Mouse (Mus musculus) neural tube, embryonic 13.5 days (tissue): ENCODE measurements around the gene Acoxl. TPM values are rescaled to one million over a fixed set of nuclear protein-coding genes. Genes with fewer than 3 reads are reported as not detected.

Experiments
- ATAC-seq: fragments of 200-750 bp; cut with Nextera tagmentation; 2 replicates; pipeline ENCODE4 v1.8.0; 2017; ENCODE audit warnings: low read depth, mild to moderate bottlenecking, moderate TSS enrichment, moderate library complexity
- H3K27ac ChIP-seq: fragments of 300-500 bp; sonication (generic); replicated peaks from 2 replicates; pipeline ENCODE4 v1.5.1; 2015; ENCODE audit warnings: moderate library complexity, mild to moderate bottlenecking, inconsistent platforms
- H3K27me3 ChIP-seq: fragments of 300-500 bp; sonication (generic); 2 replicates; pipeline ENCODE4 v1.6.1; 2015; ENCODE audit warnings: mild to moderate bottlenecking, inconsistent platforms
- H3K36me3 ChIP-seq: fragments of 300-500 bp; sonication (generic); 2 replicates; pipeline ENCODE4 v1.6.1; 2015; ENCODE audit warnings: mild to moderate bottlenecking, inconsistent platforms
- H3K4me1 ChIP-seq: fragments of 300-500 bp; sonication (generic); replicated peaks from 2 replicates; pipeline ENCODE4 v1.6.1; 2015; ENCODE audit warnings: inconsistent platforms
- H3K4me2 ChIP-seq: fragments of 300-500 bp; sonication (generic); 2 replicates; pipeline ENCODE4 v1.6.1; 2015; ENCODE audit warnings: inconsistent platforms, mild to moderate bottlenecking, moderate library complexity
- H3K4me3 ChIP-seq: fragments of 300-500 bp; sonication (generic); 2 replicates; pipeline ENCODE4 v1.5.1; 2015; ENCODE audit warnings: mild to moderate bottlenecking, inconsistent platforms
- H3K9ac ChIP-seq: fragments of 300-500 bp; sonication (generic); 2 replicates; pipeline ENCODE4 v1.6.1; 2015; ENCODE audit warnings: moderate library complexity, mild to moderate bottlenecking, inconsistent platforms
- H3K9me3 ChIP-seq: fragments of 300-500 bp; sonication (generic); 2 replicates; pipeline ENCODE4 v1.6.1; 2016; ENCODE audit warnings: inconsistent platforms
- WGBS: fragments of 180-500 bp; shearing (Covaris S2); methylation state at CpG from one replicate; pipeline ENCODE4 v1.1.7; 2015; 5-methylcytosine and 5-hydroxymethylcytosine counted together
- polyA plus RNA-seq: library from polyadenylated mRNA; unstranded; fragments of >200 nt; fragmentation: Nextera tagmentation; extraction: Ambion mirVana; gene quantifications from 2 replicates; pipeline ENCODE4 v1.2.1, GENCODE M21; 2015

Acoxl gene
- polyA plus RNA-seq, 1 experiment from 2014 or later = 0.20 TPM

DNA sequence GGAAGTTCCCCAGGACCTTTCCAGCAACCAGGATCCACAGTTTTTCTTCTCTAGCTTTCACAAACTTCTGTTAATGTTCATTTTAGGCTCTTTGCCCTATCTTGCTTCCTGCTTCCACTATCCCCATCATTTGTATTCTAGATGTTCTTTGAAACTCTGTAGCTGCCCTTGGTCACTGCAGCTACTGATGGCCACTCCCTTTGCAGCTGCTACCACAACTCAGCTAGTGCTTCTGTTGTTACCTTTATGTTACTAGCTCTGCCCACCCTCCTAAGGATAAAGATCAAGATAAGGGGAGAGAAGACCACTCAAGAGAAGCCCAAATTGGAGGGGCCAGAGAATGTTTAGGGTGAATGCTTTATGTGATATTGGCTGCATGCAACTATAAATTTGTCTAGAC is 7.3 kb downstream of the Acoxl start:
- Histone ChIP-seq H3K4me2 (no peak overlapping the region), H3K4me1 (no peaks in the 10 kb centered on the region), H3K4me3 (no peak overlapping the region), H3K9me3 (no peaks in the 10 kb centered on the region), H3K36me3 (no peaks in the 10 kb centered on the region), H3K9ac (no peak overlapping the region), H3K27me3 (no peaks in the 10 kb centered on the region), H3K27ac (no peak overlapping the region)
- no peak for ATAC-seq

DNA sequence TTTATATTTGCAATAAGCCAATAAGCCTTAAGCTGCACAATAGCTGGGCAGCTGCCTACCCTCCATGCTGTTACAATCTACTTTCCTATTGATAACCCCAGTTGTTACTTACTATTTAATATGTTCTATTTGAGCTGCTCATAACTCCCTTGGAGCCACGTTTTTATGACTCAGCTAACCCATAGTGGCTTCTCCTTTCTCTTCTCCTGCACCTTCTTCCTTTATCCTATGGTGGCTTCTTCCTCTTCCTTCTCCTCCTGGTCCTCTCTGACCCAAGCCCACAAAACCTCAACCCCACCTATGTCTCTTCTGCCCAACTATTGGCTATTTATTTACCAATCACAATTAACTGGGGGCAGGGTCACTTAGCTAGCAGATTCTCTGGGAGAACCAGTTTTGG is 7.9 kb downstream of the Acoxl start:
- WGBS = 25% methylated on average over 1 of the region's 1 CpGs
- Histone ChIP-seq H3K27ac (no peak overlapping the region), H3K4me1 (no peaks in the 10 kb centered on the region), H3K9me3 (no peaks in the 10 kb centered on the region), H3K4me3 (no peak overlapping the region), H3K4me2 (no peak overlapping the region), H3K36me3 (no peaks in the 10 kb centered on the region), H3K27me3 (no peaks in the 10 kb centered on the region), H3K9ac (no peak overlapping the region)
- no peak for ATAC-seq

DNA sequence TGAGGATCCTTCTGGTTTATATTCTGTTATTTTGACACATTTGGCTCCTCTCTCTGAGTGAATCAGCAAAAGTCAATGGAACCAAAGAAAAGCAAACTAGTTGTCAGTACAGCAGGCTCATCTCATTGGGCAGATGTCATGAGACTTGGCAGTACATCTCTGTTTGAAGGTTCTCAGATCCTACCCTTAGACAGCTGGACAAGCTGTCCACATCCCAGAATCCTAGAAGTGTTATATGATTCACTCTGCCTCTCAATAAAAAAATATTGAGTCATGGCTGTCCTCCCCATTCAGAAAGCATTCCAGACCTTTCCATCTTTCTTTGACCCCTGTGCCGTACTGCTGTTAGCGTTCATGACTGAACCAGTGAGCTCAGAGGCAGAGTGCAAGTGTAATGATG is 11.7 kb downstream of the Acoxl start:
- no peak overlapping the region for H3K9ac ChIP-seq
- no peak overlapping the region for H3K4me3 ChIP-seq
- no peak overlapping the region for H3K4me2 ChIP-seq
- no peaks in the 10 kb centered on the region for H3K9me3 ChIP-seq
- no peaks in the 10 kb centered on the region for H3K4me1 ChIP-seq
- H3K36me3 ChIP-seq = no peaks in the 10 kb centered on the region
- no peaks in the 10 kb centered on the region for H3K27me3 ChIP-seq
- no peak overlapping the region for H3K27ac ChIP-seq
- no peak for ATAC-seq
- 87% methylated on average over 2 of the region's 2 CpGs for WGBS

DNA sequence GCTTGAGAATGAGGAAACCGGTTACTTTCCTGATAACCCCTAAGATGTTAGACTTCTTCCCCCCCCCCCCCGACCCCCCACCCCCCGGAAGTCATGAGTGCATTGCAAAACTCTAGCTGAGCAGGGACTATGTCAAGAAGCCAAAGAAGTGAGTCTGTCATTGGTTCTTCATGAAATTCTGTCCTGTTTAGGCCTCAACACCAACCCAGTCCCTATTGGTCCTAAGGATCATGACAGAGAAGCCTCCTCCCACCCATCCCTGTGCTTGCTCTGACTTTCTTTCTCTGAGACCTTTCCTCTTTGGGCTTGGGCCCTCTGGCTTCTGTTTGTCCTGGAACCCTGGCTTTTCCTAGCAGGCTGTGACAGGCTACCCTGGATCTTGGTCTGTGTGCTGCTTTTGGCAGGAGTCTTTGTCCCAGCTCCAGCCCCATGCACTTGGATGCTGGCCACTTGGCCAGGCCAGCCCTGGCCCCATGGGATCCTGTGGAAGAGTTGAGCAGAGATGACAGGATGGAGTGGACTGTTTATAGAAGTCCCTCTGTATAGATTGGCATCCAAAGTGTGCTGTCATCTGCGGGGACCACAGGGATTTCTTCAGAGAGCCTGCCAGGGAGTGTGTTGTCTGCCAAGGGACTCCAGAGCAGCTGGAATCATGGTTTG is 15.8 kb downstream of the Acoxl start:
- no peak for ATAC-seq
- Histone ChIP-seq H3K27ac (no peak overlapping the region), H3K27me3 (no peaks in the 10 kb centered on the region), H3K36me3 (no peaks in the 10 kb centered on the region), H3K4me2 (no peak overlapping the region), H3K4me3 (no peak overlapping the region), H3K4me1 (no peaks in the 10 kb centered on the region), H3K9ac (no peak overlapping the region), H3K9me3 (no peaks in the 10 kb centered on the region)
- WGBS = 67% methylated on average over 3 of the region's 4 CpGs

DNA sequence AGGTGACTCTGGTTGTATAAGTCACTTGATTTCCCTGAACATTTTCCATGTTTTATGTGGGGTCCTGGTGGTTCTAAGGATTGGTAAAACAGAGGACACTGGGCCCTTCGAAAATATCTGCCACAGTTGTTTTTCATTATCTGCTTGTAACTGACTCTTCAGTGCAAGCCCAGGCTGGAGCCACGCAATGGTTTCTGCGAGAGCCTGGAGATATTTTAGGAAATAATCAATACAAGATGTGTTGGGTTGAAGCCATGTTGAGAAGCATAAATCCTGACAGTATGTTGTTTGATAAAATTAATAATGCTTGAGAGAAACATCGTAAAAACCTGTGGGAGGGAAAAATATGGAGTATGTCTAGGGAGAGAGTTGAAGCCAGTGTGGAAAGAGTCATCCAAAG is 25.7 kb downstream of the Acoxl start:
- H3K27ac ChIP-seq = no peak overlapping the region
- H3K4me3 ChIP-seq = no peak overlapping the region
- H3K27me3 ChIP-seq = no peaks in the 10 kb centered on the region
- 82% methylated on average over 4 of the region's 4 CpGs for WGBS
- no peak overlapping the region for H3K9ac ChIP-seq
- no peak for ATAC-seq
- H3K36me3 ChIP-seq = no peaks in the 10 kb centered on the region
- H3K4me1 ChIP-seq = no peaks in the 10 kb centered on the region
- H3K4me2 ChIP-seq = no peak overlapping the region
- H3K9me3 ChIP-seq = no peaks in the 10 kb centered on the region

DNA sequence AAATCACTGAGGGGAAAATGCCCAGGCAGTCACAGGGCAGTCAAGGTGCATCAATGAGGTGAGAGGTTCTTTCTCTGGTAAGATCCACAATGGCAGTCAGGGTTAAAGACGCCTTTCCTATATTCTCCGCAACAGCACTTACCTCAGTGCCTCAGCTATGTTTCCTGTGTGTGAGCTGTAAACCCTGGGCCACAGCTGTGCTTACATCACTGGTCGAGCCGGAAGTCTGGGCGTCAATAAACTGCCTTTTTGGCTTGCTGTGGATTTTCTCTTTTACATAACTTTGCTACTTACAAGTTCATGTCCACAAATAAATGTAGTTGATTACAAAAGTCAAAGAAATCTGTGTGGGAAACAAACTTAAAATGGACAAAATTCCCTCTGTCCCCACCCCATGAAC is 42.4 kb downstream of the Acoxl start:
- ATAC-seq = no peak
- H3K4me1 ChIP-seq = no peaks in the 10 kb centered on the region
- no peaks in the 10 kb centered on the region for H3K9me3 ChIP-seq
- H3K27me3 ChIP-seq = no peaks in the 10 kb centered on the region
- no peaks in the 10 kb centered on the region for H3K36me3 ChIP-seq
- H3K4me2 ChIP-seq = no peak overlapping the region
- no peak overlapping the region for H3K4me3 ChIP-seq
- no peak overlapping the region for H3K9ac ChIP-seq
- WGBS = 83% methylated on average over 5 of the region's 5 CpGs
- H3K27ac ChIP-seq = no peak overlapping the region

DNA sequence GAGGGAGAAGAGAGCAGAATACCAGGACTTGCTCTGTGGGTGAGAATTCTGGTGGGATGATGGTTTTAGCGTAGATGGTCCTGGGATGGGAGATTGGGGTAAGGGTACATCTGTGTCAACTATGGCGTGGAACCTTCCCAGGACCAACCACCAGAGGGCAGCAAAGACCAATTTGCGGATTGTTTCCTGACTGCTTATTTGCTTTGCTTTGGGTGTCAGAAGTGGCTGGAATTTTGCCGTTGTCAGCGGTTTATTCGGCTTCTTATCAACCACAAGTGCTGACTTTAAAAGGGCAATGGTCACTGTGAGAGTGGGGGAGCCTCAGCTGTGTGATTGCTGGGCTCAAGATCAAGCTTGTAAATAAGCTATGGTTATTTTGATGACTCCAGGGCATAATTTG is 50.8 kb downstream of the Acoxl start:
- H3K4me2 ChIP-seq = no peak overlapping the region
- ATAC-seq = peak; percentile 81
- WGBS = 7% methylated on average over 6 of the region's 6 CpGs
- H3K4me1 ChIP-seq = 0 out of 2 replicates have a peak, but pooled peaks cover 3% of the 10 kb centered on the region
- H3K9ac ChIP-seq = no peak overlapping the region
- no peak overlapping the region for H3K27ac ChIP-seq
- no peaks in the 10 kb centered on the region for H3K36me3 ChIP-seq
- 0 out of 2 replicates have a peak, but pooled peaks cover 4% of the 10 kb centered on the region for H3K27me3 ChIP-seq
- H3K4me3 ChIP-seq = no peak overlapping the region
- no peaks in the 10 kb centered on the region for H3K9me3 ChIP-seq

DNA sequence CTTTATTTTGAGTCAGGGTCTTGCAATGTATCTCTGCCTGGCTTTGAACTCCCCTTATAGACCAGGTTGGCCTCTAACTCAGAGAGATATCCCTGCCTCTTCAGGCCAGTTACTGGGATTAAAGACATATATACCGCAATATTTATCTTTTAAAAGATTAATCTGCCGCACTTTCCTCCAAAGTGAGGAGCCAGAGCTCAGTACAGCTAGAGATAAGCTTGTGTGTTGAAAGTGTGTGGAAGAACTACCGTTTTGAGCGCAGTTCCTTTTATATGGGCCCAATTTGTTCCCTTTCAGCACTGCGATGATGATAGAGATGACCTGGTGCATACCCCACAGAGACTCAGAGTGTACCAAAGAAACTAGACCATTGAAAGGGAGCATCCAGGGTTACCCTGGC is 51.3 kb downstream of the Acoxl start:
- H3K4me3 ChIP-seq = no peak overlapping the region
- WGBS = 91% methylated on average over 5 of the region's 5 CpGs
- H3K9ac ChIP-seq = no peak overlapping the region

DNA sequence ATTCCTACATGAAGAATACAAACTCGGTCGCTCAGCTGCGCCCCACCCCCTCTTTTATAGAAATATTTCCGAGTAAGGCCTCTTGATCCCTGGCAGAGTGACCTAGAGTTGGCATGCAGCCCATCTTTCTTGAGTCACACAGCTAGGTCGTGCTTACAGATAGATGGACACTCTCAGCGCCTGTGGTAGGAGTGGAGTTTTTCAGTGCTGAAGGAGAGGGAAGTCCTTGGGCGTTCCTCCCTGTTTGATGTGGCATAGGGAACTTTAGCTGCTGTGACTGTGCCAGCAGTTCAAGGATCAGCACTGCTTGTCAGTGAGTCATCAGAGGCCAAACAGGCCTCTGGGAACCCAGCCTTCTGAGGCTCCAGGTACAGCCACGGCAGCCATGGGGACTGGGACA is 51.9 kb downstream of the Acoxl start:
- no peaks in the 10 kb centered on the region for H3K9me3 ChIP-seq
- 83% methylated on average over 8 of the region's 8 CpGs for WGBS

More for the DNA sequence above, 51.3 kb downstream of the Acoxl start:
- H3K27ac ChIP-seq = no peak overlapping the region
- H3K4me1 ChIP-seq = 0 out of 2 replicates have a peak, but pooled peaks cover 7% of the 10 kb centered on the region
- no peaks in the 10 kb centered on the region for H3K9me3 ChIP-seq
- no peak overlapping the region for H3K4me2 ChIP-seq
- no peaks in the 10 kb centered on the region for H3K36me3 ChIP-seq
- no peak for ATAC-seq
- 0 out of 2 replicates have a peak, but pooled peaks cover 4% of the 10 kb centered on the region for H3K27me3 ChIP-seq

DNA sequence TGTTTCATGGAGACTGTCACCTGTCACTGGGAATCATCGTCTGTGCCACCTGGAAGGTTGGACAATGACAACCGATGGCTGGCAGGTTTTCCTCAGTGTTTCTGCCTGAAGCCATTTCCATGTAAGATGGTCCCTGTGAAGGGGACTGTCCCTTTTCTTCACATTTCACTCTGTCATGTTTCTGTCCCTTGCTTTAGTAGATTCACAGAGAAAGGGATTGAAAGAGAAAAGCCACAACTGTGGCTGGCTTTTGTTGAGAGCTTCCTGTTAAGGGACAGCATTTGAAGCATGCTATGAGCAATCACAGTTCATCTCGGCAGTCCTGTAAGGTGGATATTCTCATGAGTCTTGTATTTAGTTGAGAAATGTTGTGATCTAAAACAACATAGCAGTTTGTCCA is 52.4 kb downstream of the Acoxl start:
- H3K27me3 ChIP-seq = 0 out of 2 replicates have a peak, but pooled peaks cover 4% of the 10 kb centered on the region
- H3K4me1 ChIP-seq = 0 out of 2 replicates have a peak, but pooled peaks cover 8% of the 10 kb centered on the region
- H3K9ac ChIP-seq = no peak overlapping the region
- WGBS = 79% methylated on average over 3 of the region's 3 CpGs
- no peaks in the 10 kb centered on the region for H3K9me3 ChIP-seq
- no peak overlapping the region for H3K4me3 ChIP-seq
- H3K4me2 ChIP-seq = no peak overlapping the region
- no peak for ATAC-seq
- H3K36me3 ChIP-seq = no peaks in the 10 kb centered on the region
- H3K27ac ChIP-seq = no peak overlapping the region

More for the DNA sequence above, 51.9 kb downstream of the Acoxl start:
- no peak overlapping the region for H3K4me2 ChIP-seq
- H3K27me3 ChIP-seq = 0 out of 2 replicates have a peak, but pooled peaks cover 4% of the 10 kb centered on the region
- no peak for ATAC-seq
- H3K4me1 ChIP-seq = 0 out of 2 replicates have a peak, but pooled peaks cover 8% of the 10 kb centered on the region
- H3K9ac ChIP-seq = no peak overlapping the region
- H3K36me3 ChIP-seq = no peaks in the 10 kb centered on the region
- no peak overlapping the region for H3K27ac ChIP-seq
- no peak overlapping the region for H3K4me3 ChIP-seq

DNA sequence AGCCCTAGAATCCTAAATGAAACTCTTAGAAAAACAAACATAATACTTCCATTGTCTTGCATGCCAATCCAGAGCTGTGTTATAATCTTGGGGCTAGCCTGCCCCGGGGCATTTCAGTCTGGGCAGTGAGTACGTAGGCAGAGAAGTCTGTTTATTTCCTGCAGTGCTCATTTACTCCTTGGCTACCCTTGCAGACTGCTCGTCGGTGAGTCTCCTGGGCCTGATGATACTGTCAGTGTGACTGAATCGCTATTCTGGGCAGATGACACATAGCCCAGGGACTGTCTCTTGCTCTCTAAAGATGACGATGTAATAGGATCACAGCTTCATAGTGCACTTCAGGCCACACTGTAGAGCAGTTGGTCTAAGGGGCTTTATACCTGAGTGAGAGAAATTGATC is 56.2 kb downstream of the Acoxl start:
- no peak overlapping the region for H3K9ac ChIP-seq
- no peak for ATAC-seq
- H3K9me3 ChIP-seq = no peaks in the 10 kb centered on the region
- H3K36me3 ChIP-seq = no peaks in the 10 kb centered on the region
- H3K4me1 ChIP-seq = 0 out of 2 replicates have a peak, but pooled peaks cover 5% of the 10 kb centered on the region
- WGBS = 28% methylated on average over 6 of the region's 6 CpGs
- no peaks in the 10 kb centered on the region for H3K27me3 ChIP-seq
- no peak overlapping the region for H3K4me2 ChIP-seq
- H3K4me3 ChIP-seq = no peak overlapping the region
- no peak overlapping the region for H3K27ac ChIP-seq

DNA sequence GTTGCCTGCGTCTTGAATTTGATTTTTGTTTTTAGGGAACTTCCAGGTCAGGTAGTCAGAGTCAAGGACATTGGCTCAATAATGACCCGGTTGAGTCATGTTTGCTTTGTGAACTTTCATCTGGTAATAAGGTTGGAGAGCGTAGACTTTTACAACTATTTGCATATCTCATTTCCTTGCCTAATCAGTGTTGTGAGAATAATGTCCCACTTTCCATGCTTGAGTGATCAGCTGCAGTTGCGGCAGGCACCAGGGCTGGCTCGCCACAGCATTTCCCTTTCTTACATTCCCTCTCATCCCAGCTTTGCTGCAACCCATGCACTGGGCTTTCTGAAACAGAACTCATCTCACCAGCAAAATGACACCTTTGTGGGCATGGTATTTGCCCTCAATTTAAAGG is 59.0 kb downstream of the Acoxl start:
- no peak for ATAC-seq
- Histone ChIP-seq H3K9ac (no peak overlapping the region), H3K4me1 (0 out of 2 replicates have a peak, but pooled peaks cover 5% of the 10 kb centered on the region), H3K4me2 (no peak overlapping the region), H3K27me3 (no peaks in the 10 kb centered on the region), H3K27ac (no peak overlapping the region), H3K9me3 (no peaks in the 10 kb centered on the region), H3K4me3 (no peak overlapping the region), H3K36me3 (no peaks in the 10 kb centered on the region)
- 74% methylated on average over 5 of the region's 5 CpGs for WGBS

DNA sequence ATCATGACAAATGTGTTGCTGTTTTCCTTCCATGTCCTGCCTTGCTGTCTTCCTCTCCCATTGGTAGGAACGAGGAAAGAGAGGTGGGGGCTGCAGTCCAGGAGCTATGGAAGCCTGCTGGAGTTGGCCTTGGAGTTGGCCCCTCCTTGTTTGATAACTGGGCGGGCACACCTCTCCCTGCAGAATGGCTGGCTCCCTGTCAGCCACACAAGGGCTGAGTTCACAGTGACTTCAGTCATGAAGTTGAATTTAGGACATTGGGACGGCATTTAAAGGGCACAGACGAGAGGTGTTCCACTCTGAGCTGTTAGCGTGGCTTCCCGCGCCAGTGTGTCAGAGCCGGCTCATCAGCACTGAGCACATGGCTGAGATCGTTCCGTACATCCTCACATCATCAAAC is 66.2 kb downstream of the Acoxl start:
- no peaks in the 10 kb centered on the region for H3K9me3 ChIP-seq
- WGBS = 84% methylated on average over 10 of the region's 10 CpGs
- no peak overlapping the region for H3K4me3 ChIP-seq
- no peak for ATAC-seq
- no peaks in the 10 kb centered on the region for H3K36me3 ChIP-seq
- no peaks in the 10 kb centered on the region for H3K27me3 ChIP-seq
- H3K4me2 ChIP-seq = no peak overlapping the region
- no peak overlapping the region for H3K9ac ChIP-seq
- peaks cover 13% of the 10 kb centered on the region for H3K4me1 ChIP-seq
- no peak overlapping the region for H3K27ac ChIP-seq
